Mouse (Mus musculus) intestine, embryonic 14.5 days (tissue): ENCODE results near the gene Spop. TPM values are rescaled to one million over a fixed set of nuclear protein-coding genes. Genes with fewer than 3 reads are reported as not detected.

ENCODE experiments used
- ATAC-seq: fragments of 200-750 bp; cut with Nextera tagmentation; replicated peaks from 2 replicates; pipeline ENCODE4 v1.8.0; 2017; ENCODE audit warnings: low read depth, moderate number of reproducible peaks, moderate TSS enrichment, moderate library complexity; ENCODE audit not compliant: low FRiP score, low TSS enrichment
- DNase-seq: peaks from one replicate; pipeline ENCODE4 v3.0.0-alpha.2; 2018; ENCODE audit warnings: low spot score
- H3K27ac ChIP-seq: fragments of 300-500 bp; sonication (generic); 2 replicates; pipeline ENCODE4 v1.5.1; 2014; ENCODE audit warnings: low read depth, mild to moderate bottlenecking, control low read depth
- H3K27me3 ChIP-seq: fragments of 300-500 bp; sonication (generic); replicated peaks from 2 replicates; pipeline ENCODE4 v1.6.1; 2014; ENCODE audit warnings: low read length, control low read depth; ENCODE audit not compliant: control insufficient read depth, insufficient read depth
- H3K36me3 ChIP-seq: fragments of 300-500 bp; sonication (generic); 2 replicates; pipeline ENCODE4 v1.6.1; 2014; ENCODE audit warnings: low read length, control low read depth; ENCODE audit not compliant: control insufficient read depth, insufficient read depth
- H3K4me1 ChIP-seq: fragments of 300-500 bp; sonication (generic); replicated peaks from 2 replicates; pipeline ENCODE4 v1.6.1; 2014; ENCODE audit warnings: low read length, control low read depth, mixed read lengths; ENCODE audit not compliant: control insufficient read depth, insufficient read depth
- H3K4me2 ChIP-seq: fragments of 300-500 bp; sonication (generic); 2 replicates; pipeline ENCODE4 v1.6.1; 2014; ENCODE audit warnings: low read length
- H3K4me3 ChIP-seq: fragments of 300-500 bp; sonication (generic); 2 replicates; pipeline ENCODE4 v1.5.1; 2014; ENCODE audit warnings: low read depth, low read length, control low read depth, mixed read lengths
- H3K9ac ChIP-seq: fragments of 300-500 bp; sonication (generic); 2 replicates; pipeline ENCODE4 v1.6.1; 2014; ENCODE audit warnings: mild to moderate bottlenecking, low read length
- H3K9me3 ChIP-seq: fragments of 300-500 bp; sonication (generic); 2 replicates; pipeline ENCODE4 v1.6.1; 2016; ENCODE audit warnings: low read length, control low read depth; ENCODE audit not compliant: control insufficient read depth
- WGBS: fragments of 180-500 bp; shearing (Covaris S2); extraction: QIAGEN DNeasy Blood & Tissue Kit; methylation state at CpG from one replicate; pipeline ENCODE4 v1.1.7; 2014; 5-methylcytosine and 5-hydroxymethylcytosine counted together
- polyA plus RNA-seq: library from polyadenylated mRNA; unstranded; fragments of >200 nt; fragmentation: Nextera tagmentation; extraction: Ambion mirVana; gene quantifications from 2 replicates; pipeline ENCODE4 v1.2.1, GENCODE M21; 2014

Spop gene
- polyA plus RNA-seq, 1 experiment from 2014 or later, result 95.5 TPM

GRCm38 (mm10) chr11:95369964-95370890 is 43.7 kb upstream of the Spop start:
- no peak overlapping the region for H3K9ac ChIP-seq
- H3K27ac ChIP-seq, result peak overlapping the region; percentile 66; the same call in 1 of the 2 replicates
- H3K9me3 ChIP-seq, result no peaks in the 10 kb centered on the region
- no peak for DNase-seq
- H3K27me3 ChIP-seq, result no peaks in the 10 kb centered on the region
- ATAC-seq, result peak; percentile 51; the same call in 1 of the 2 replicates
- 55% methylated on average over 15 of the region's 15 CpGs for WGBS
- H3K4me2 ChIP-seq, result no peak overlapping the region
- H3K4me1 ChIP-seq, result peaks cover 19% of the 10 kb centered on the region
- H3K36me3 ChIP-seq, result peaks cover 27% of the 10 kb centered on the region
- no peak overlapping the region for H3K4me3 ChIP-seq

- DNase-seq (no peak), ATAC-seq (no peak)
- no peak overlapping the region for H3K27ac ChIP-seq
- peaks cover 36% of the 10 kb centered on the region for H3K36me3 ChIP-seq
- H3K9me3 ChIP-seq, result no peaks in the 10 kb centered on the region
- H3K4me3 ChIP-seq, result no peak overlapping the region
- no peak overlapping the region for H3K4me2 ChIP-seq
- H3K9ac ChIP-seq, result no peak overlapping the region
- peaks cover 15% of the 10 kb centered on the region for H3K4me1 ChIP-seq
- H3K27me3 ChIP-seq, result no peaks in the 10 kb centered on the region
- WGBS, result 86% methylated on average over 7 of the region's 7 CpGs
These were observed 42.7 kb upstream of the Spop start for GRCm38 (mm10) chr11:95371182-95371581.

- H3K4me2 ChIP-seq, result no peak overlapping the region
- no peaks in the 10 kb centered on the region for H3K4me1 ChIP-seq
- H3K9me3 ChIP-seq, result no peaks in the 10 kb centered on the region
- 71% methylated on average over 9 of the region's 9 CpGs for WGBS
- DNase-seq (no peak), ATAC-seq (no peak)
- H3K36me3 ChIP-seq, result peaks cover 51% of the 10 kb centered on the region
- H3K27ac ChIP-seq, result no peak overlapping the region
- no peak overlapping the region for H3K4me3 ChIP-seq
- H3K9ac ChIP-seq, result no peak overlapping the region
- no peaks in the 10 kb centered on the region for H3K27me3 ChIP-seq
These were observed 35.0 kb upstream of the Spop start for GRCm38 (mm10) chr11:95378926-95379325.

DNA sequence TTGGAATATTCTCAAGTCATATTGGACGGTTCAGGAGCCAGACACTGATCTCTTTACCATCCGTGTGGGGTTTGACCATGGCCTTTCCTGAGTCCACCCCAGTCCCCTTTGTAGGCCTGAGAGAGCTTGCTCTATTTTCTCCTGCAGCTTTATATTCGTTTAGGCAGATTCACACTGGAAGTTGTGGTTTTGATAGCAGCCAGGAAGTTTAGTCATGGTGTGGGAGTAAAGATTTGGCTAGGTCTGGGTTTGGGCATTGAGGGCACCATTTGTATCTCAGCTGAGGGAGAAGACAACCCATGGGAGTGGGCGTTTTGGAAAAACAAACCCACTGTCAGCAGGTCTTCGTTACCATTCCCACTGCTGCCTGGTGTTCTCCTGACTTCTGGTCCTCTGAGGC is 34.3 kb upstream of the Spop start:
- no peaks in the 10 kb centered on the region for H3K9me3 ChIP-seq
- WGBS, result 79% methylated on average over 5 of the region's 5 CpGs

GRCm38 (mm10) chr11:95380711-95381110 is 33.2 kb upstream of the Spop start:
- Histone ChIP-seq H3K36me3 (peaks cover 39% of the 10 kb centered on the region), H3K4me1 (peaks cover 5% of the 10 kb centered on the region; the same call in 1 of the 2 replicates), H3K27me3 (no peaks in the 10 kb centered on the region), H3K27ac (no peak overlapping the region), H3K4me2 (no peak overlapping the region), H3K9ac (no peak overlapping the region), H3K4me3 (no peak overlapping the region), H3K9me3 (no peaks in the 10 kb centered on the region)
- ATAC-seq (no peak), DNase-seq (no peak)
- WGBS, result 94% methylated on average over 7 of the region's 7 CpGs

More for the DNA sequence above, 34.3 kb upstream of the Spop start:
- Histone ChIP-seq H3K27ac (no peak overlapping the region), H3K4me1 (no peaks in the 10 kb centered on the region), H3K36me3 (peaks cover 51% of the 10 kb centered on the region), H3K4me3 (no peak overlapping the region), H3K4me2 (no peak overlapping the region), H3K27me3 (no peaks in the 10 kb centered on the region), H3K9ac (no peak overlapping the region)
- no peak for ATAC-seq
- DNase-seq, result no peak

- 100% methylated on average over 1 of the region's 1 CpGs for WGBS
These were observed 32.7 kb upstream of the Spop start for GRCm38 (mm10) chr11:95381146-95381545.

DNA sequence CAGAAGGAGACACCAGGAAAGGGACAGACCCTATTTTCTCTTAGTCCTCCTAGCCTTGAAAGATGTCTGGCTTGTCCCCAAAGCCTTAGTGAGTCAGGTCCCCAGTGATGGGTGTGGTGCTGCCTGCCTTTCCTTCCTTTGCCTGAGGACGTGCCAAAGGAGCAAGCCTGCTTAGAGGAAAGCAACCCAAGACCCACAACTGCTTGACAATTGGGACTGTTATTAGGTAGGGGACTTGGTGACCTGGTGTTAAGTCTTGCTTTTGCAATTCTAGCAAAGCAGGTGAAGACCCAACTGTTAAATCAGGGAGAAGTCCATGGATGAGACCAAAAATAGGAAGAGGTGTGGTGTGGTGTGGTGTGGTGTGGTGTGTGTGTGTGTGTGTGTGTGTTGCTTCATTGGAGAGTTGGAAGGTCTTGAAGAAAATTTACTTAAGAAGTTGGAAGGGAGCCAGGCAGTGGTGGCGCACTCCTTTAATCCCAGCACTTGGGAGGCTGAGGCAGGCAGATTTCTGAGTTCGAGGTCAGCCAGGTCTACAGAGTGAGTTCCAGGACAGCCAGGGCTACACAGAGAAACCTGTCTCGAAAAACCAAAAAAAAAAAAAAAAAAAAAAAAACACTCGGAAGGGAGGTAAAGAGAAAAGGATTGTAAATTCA is 30.4 kb upstream of the Spop start:
- Histone ChIP-seq H3K36me3 (peaks cover 42% of the 10 kb centered on the region), H3K9ac (no peak overlapping the region), H3K27ac (no peak overlapping the region), H3K27me3 (no peaks in the 10 kb centered on the region), H3K4me1 (peaks cover 6% of the 10 kb centered on the region; the same call in 1 of the 2 replicates), H3K9me3 (no peaks in the 10 kb centered on the region), H3K4me3 (no peak overlapping the region), H3K4me2 (no peak overlapping the region)
- DNase-seq, result no peak
- 91% methylated on average over 5 of the region's 5 CpGs for WGBS
- no peak for ATAC-seq

More at GRCm38 (mm10) chr11:95381146-95381545, 32.7 kb upstream of the Spop start:
- Histone ChIP-seq H3K4me2 (no peak overlapping the region), H3K4me1 (peaks cover 6% of the 10 kb centered on the region; the same call in 1 of the 2 replicates), H3K27ac (no peak overlapping the region), H3K36me3 (peaks cover 35% of the 10 kb centered on the region), H3K27me3 (no peaks in the 10 kb centered on the region), H3K4me3 (no peak overlapping the region), H3K9ac (no peak overlapping the region), H3K9me3 (no peaks in the 10 kb centered on the region)
- no peak for DNase-seq
- no peak for ATAC-seq

DNA sequence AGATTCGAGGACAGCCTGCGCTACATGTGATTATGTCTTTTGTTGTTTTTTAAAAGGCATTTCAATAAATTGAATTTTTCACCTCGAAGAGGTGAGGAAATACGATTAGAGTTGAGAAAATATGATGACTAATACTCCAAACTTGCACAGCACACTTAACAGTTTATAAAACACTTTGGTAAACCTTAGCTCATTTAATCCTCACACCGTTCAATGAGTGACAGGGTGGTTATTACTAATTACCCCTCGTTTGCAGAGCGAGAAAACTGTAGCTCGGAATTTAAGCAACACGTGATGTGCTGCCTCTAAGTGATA is 29.9 kb upstream of the Spop start:
- Histone ChIP-seq H3K4me3 (peak overlapping the region; percentile 99), H3K9ac (peak overlapping the region; percentile 39), H3K36me3 (peaks cover 47% of the 10 kb centered on the region), H3K4me2 (peak overlapping the region; percentile 76), H3K27ac (peak overlapping the region; percentile 93; the same call in 1 of the 2 replicates), H3K4me1 (peaks cover 6% of the 10 kb centered on the region; the same call in 1 of the 2 replicates), H3K9me3 (no peaks in the 10 kb centered on the region), H3K27me3 (no peaks in the 10 kb centered on the region)
- ATAC-seq (no peak), DNase-seq (no peak)
- 39% methylated on average over 9 of the region's 9 CpGs for WGBS
